Mouse (Mus musculus): ENCODE data around the gene Lck. TPM values are rescaled to one million over a fixed set of nuclear protein-coding genes. Genes with fewer than 3 reads are reported as not detected.

Lck gene
- polyA plus RNA-seq, 1 experiment, result 0.68 TPM

DNA sequence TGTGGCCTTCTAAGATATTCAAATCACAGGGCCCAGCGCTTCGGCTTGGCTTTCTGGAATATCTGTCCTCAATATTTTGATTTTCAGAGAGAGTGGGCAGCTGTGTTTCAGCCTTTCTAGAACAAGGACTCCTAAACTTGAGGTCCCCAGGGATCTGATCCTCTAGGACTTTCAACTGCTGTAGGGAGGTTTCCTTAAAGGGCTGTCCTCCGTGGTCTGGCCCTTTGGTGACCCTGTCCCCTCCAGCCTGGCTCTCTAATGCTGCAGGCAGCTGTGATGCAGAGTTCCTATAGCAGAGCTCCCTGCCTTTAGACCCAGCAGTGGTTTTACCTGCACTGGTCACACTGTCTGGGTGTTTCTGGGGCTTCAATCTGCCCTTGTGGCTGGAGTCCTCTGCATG is 43.2 kb upstream of the Lck start:
- Histone ChIP-seq H3K27ac (ENCODE audit: insufficient read depth, low read depth, low read length) (no peak overlapping the region), H3K4me3 (ENCODE audit: insufficient read depth, low read length) (no peak overlapping the region), H3K4me1 (ENCODE audit: control insufficient read depth, insufficient read depth, low read length) (peaks cover 7% of the 10 kb centered on the region)
- TF ChIP-seq POLR2A (IDR thresholded peaks at IDR 0.05; ENCODE audit: borderline replicate concordance, low read depth, low read length) (no peak), CTCF (IDR thresholded peaks at IDR 0.05; ENCODE audit: low read depth, low read length) (no peak)

DNA sequence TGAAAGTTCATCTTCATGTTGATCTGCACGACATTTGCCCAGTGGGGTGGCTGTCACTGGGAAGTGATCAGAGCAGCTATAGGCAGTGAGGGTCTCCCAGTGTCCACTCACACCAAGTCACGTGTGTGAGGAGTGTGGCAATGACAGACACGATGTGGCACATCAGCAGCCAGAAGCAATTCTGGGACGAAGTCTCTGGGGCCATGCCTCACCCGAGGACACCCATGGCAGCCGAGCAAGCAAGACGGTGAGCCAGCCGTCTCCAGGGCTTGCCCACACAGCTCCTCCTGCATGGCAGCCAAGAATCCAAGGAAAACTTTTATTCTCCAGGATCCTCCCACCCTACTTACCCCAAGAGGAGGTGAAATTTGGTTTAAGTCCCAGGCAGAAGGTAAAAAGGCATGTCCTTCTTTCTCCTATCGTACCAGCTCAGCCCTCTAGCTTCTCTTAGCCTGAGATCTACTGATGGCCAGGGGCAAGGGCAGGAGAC is 42.4 kb upstream of the Lck start:
- no peak overlapping the region for H3K27ac ChIP-seq (ENCODE audit: insufficient read depth, low read depth, low read length)
- peaks cover 7% of the 10 kb centered on the region for H3K4me1 ChIP-seq (ENCODE audit: control insufficient read depth, insufficient read depth, low read length)
- TF ChIP-seq CTCF (IDR thresholded peaks at IDR 0.05; ENCODE audit: low read depth, low read length), result no peak
- no peak for TF ChIP-seq POLR2A (IDR thresholded peaks at IDR 0.05; ENCODE audit: borderline replicate concordance, low read depth, low read length)
- H3K4me3 ChIP-seq (ENCODE audit: insufficient read depth, low read length), result no peak overlapping the region

DNA sequence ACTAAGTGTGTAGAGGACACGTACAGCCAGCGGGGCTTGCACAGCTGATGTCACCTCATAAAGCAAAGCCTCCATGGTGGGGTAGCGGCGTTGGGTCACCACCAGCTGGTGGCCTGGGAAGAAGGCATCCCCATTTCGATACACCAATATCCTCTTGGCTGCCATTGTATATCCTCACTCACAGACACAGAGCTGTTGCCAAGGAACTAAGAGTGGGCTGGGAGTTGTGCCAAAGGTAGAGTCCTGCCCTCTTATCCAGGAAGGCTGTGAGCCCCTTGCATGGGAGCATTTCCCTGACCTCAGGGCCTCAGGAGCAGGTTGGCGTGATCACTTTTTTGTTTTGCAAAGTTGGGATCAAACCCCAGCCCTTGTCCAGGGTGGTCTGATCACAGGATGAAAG is 40.7 kb upstream of the Lck start, which contains the start of gene Dcdc2b:
Gene Dcdc2b, minus strand, starts transcription at position 165 of the 400 bp plus-strand sequence.
- no peak within 1 kb of the TSS for H3K27ac ChIP-seq (ENCODE audit: insufficient read depth, low read depth, low read length)
- TF ChIP-seq POLR2A (IDR thresholded peaks at IDR 0.05; ENCODE audit: borderline replicate concordance, low read depth, low read length) (no peak), CTCF (IDR thresholded peaks at IDR 0.05; ENCODE audit: low read depth, low read length) (no peak)
- peaks cover 5% of the 10 kb centered on the region for H3K4me1 ChIP-seq (ENCODE audit: control insufficient read depth, insufficient read depth, low read length)
- no peak within 1 kb of the TSS for H3K4me3 ChIP-seq (ENCODE audit: insufficient read depth, low read length)

DNA sequence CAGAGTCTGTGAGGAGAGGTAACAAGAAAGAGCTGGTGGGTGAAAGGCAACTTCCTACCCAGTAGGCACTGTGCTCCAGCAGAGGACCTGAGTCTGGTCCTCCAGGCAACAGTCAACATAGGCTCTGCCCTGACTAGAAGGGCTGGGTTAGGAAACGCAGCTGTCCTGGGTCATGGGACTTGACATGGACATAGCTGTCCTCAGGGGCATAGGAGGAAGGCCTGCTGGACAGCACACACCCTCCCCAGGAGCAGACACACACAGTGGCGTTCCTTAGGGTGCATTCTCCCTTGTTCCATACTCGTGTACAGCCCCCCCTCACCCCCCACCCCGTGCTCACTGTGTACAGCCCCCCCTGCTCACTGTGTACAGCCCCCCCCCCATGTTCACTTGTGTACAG is 37.0 kb upstream of the Lck start:
- TF ChIP-seq POLR2A (IDR thresholded peaks at IDR 0.05; ENCODE audit: borderline replicate concordance, low read depth, low read length) (no peak), CTCF (IDR thresholded peaks at IDR 0.05; ENCODE audit: low read depth, low read length) (no peak)
- H3K4me1 ChIP-seq (ENCODE audit: control insufficient read depth, insufficient read depth, low read length), result peaks cover 2% of the 10 kb centered on the region; the same call in 1 of the 2 replicates
- no peak overlapping the region for H3K4me3 ChIP-seq (ENCODE audit: insufficient read depth, low read length)
- H3K27ac ChIP-seq (ENCODE audit: insufficient read depth, low read depth, low read length), result no peak overlapping the region

DNA sequence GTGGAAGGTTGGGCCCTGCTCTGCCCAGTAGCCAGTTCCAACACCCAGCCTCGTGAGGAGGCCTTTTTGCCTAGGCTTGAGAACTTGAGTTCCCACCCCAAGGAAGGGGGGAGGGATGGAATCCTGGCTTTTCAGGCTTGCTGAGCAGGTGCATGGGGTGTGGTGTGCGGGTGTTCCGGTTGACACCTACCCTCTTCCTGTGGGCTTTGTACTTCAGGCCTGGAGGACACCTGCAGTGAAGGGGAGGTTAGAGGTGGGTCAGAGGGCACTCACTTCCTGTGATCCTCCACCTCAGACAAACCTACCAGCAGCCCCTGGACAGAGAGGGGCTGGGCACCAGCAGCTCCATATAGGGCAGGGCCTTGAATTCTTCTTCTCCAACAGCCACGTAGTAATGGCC is 36.6 kb upstream of the Lck start:
- Histone ChIP-seq H3K4me1 (ENCODE audit: control insufficient read depth, insufficient read depth, low read length) (peaks cover 2% of the 10 kb centered on the region; the same call in 1 of the 2 replicates), H3K27ac (ENCODE audit: insufficient read depth, low read depth, low read length) (no peak overlapping the region), H3K4me3 (ENCODE audit: insufficient read depth, low read length) (no peak overlapping the region)
- no peak for TF ChIP-seq POLR2A (IDR thresholded peaks at IDR 0.05; ENCODE audit: borderline replicate concordance, low read depth, low read length)
- no peak for TF ChIP-seq CTCF (IDR thresholded peaks at IDR 0.05; ENCODE audit: low read depth, low read length)

DNA sequence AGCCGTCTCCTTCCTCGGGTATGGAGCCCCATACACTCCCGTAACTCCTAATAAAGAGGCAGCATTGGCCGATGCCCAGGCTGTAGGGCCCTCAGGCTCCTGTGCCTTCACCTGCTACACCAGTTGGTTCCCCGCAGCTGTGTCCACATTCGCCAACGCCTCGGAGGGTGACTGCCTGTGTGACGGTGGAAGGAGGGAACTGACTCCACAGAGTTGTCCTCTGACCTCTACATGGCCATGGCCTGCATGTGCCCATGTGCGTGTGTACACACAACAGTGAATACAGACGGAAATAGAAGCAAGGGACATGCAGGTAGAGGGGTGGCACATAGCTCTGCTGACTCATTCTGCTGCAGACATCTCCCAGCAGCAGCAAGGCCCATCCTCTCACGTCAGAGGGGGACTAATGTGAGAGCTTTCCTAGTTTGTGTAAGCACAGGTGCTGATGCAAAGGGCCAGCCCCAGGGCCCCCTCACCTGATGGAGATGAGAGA is 35.7 kb upstream of the Lck start:
- Histone ChIP-seq H3K4me1 (ENCODE audit: control insufficient read depth, insufficient read depth, low read length) (peaks cover 2% of the 10 kb centered on the region; the same call in 1 of the 2 replicates), H3K4me3 (ENCODE audit: insufficient read depth, low read length) (no peak overlapping the region), H3K27ac (ENCODE audit: insufficient read depth, low read depth, low read length) (no peak overlapping the region)
- no peak for TF ChIP-seq POLR2A (IDR thresholded peaks at IDR 0.05; ENCODE audit: borderline replicate concordance, low read depth, low read length)

DNA sequence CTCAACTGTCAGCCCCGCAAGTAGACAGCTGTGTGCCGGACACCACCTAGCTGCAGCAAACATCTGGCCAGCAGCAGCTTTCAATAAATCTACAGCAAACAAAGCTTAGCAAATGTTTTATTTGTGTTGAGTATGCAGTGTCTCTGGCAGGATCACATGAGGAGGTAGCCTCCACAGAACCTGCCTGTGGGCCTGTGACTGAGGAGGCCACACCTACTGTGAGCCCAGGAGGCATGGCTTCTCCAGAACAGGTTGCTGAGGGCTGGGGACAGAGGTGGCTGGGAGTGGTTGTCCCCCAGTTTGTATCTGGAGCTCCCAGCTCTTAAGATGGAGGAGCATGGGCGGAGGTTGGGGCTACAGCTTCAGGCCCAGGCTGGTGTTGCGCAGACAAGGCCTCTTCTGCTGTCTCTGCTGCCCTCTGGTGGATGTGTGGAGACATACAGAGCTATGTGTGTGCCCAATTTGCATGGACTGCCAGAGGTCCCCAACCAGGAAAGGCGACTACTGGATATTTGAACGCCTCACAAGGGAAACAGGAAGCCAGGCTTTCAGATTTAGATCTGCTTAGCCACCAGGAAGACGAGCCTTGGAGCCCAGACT is 35.1 kb upstream of the Lck start:
- H3K27ac ChIP-seq (ENCODE audit: insufficient read depth, low read depth, low read length), result no peak overlapping the region
- TF ChIP-seq POLR2A (IDR thresholded peaks at IDR 0.05; ENCODE audit: borderline replicate concordance, low read depth, low read length) (no peak), CTCF (IDR thresholded peaks at IDR 0.05; ENCODE audit: low read depth, low read length) (peak; percentile 68)
- H3K4me1 ChIP-seq (ENCODE audit: control insufficient read depth, insufficient read depth, low read length), result peaks cover 2% of the 10 kb centered on the region; the same call in 1 of the 2 replicates
- H3K4me3 ChIP-seq (ENCODE audit: insufficient read depth, low read length), result no peak overlapping the region

DNA sequence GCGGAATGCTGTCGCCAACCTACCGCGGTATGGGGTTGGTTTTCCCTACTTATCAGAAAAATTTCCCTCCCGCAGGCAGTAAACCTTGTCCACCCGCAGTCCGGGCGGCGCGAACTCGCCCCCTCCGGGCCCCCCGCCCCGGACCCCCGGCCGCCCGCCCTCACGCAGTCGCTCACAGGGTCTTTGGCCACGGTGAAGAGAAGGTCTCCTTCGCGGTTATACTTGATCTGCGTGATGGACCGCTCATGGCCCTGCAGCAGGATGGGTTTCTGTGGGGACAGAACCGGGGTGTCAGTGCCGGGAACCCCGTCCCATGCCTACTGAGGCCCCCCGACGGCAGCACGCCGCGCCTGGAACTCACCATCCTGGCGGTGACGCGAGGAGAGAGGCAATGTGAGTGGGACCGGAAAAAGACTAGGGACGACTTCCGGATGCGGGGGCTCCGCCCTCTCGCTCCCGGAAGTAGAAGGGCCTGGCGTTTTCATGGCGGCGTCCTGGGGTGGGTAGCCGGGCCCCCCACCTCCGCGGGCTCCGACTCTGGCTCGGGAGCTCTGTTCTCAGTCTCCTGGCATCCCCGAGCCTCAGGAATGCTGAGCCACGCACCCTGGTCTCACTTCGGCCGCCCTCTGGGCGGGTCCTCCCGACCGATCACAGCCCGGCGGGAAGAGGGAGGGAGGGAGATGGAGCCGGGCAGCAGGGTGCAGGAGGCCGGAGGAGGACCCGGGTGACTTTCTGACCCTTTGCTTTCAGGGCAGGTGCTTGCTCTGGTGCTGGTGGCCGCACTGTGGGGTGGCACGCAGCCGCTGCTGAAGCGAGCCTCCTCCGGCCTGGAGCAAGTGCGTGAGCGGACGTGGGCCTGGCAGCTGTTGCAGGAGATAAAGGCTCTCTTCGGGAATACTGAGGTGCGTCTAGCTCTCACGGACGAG is 27.1 kb upstream of the Lck start, which contains the start of the genes Eif3i and Tmem234:
Gene Eif3i, minus strand, starts transcription at position 416 of the 926 bp plus-strand sequence.
Gene Tmem234, plus strand, starts transcription at position 436 of the 926 bp plus-strand sequence.
- Histone ChIP-seq H3K27ac (ENCODE audit: insufficient read depth, low read depth, low read length) (peak within 1 kb of the TSS; percentile 38; the same call in 1 of the 2 replicates), H3K4me1 (ENCODE audit: control insufficient read depth, insufficient read depth, low read length) (peaks cover 17% of the 10 kb centered on the region), H3K4me3 (ENCODE audit: insufficient read depth, low read length) (peak within 1 kb of the TSS; percentile 84)
- no peak for TF ChIP-seq POLR2A (IDR thresholded peaks at IDR 0.05; ENCODE audit: borderline replicate concordance, low read depth, low read length)

DNA sequence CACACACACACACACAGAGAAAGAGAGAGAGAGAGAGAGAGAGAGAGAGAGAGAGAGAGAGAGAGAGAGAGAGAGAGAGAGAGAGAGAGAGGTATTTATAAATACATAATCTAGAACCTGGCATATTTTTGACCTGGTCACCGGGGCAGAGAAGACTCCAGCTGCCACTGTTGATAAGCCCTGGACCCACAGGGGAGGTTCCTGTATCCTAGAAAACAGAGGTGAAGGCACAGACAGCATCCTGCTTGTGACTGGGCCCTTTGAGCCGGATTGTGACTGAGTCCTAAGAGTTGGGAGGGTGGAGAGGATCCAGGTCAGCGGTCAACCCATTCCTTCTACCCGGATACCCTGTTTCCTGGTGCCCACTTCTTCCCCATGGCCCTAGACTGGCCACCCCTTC is 15.4 kb upstream of the Lck start:
- Histone ChIP-seq H3K4me1 (ENCODE audit: control insufficient read depth, insufficient read depth, low read length) (peaks cover 6% of the 10 kb centered on the region), H3K27ac (ENCODE audit: insufficient read depth, low read depth, low read length) (no peak overlapping the region), H3K4me3 (ENCODE audit: insufficient read depth, low read length) (no peak overlapping the region)
- TF ChIP-seq CTCF (IDR thresholded peaks at IDR 0.05; ENCODE audit: low read depth, low read length) (no peak), POLR2A (IDR thresholded peaks at IDR 0.05; ENCODE audit: borderline replicate concordance, low read depth, low read length) (no peak)

Measured in bone marrow macrophage, adult 2 months (primary cell).